Mouse (Mus musculus): ENCODE results near the gene 1300017J02Rik. TPM values are rescaled to one million over a fixed set of nuclear protein-coding genes. Genes with fewer than 3 reads are reported as not detected.

Gene 1300017J02Rik
- polyA plus RNA-seq, 1 experiment from 2014 or later: 1.6 TPM

- Histone ChIP-seq H3K4me1 (replicated peaks; ENCODE audit: insufficient read depth, low read length) (no peaks in the 10 kb centered on the region), H3K27me3 (ENCODE audit: insufficient read depth, low read length) (no peaks in the 10 kb centered on the region), H3K27ac (no peak overlapping the region), H3K9me3 (replicated peaks; ENCODE audit: low read length) (no peaks in the 10 kb centered on the region), H3K9ac (ENCODE audit: low read depth, low read length) (no peak overlapping the region), H3K4me3 (replicated peaks; ENCODE audit: low read depth, low read length) (no peak overlapping the region), H3K4me2 (ENCODE audit: low read length) (no peak overlapping the region), H3K36me3 (ENCODE audit: insufficient read depth, low read length) (no peaks in the 10 kb centered on the region)
- no peak for DNase-seq (ENCODE audit: low spot score)
- no peak for ATAC-seq (replicated peaks; ENCODE audit: low FRiP score, low read depth)
- 46% methylated on average over 4 of the region's 4 CpGs for WGBS
- TF ChIP-seq CTCF (IDR thresholded peaks at IDR 0.05; ENCODE audit: low read depth): no peak
Measured at GRCm38 (mm10) chr9:103286396-103286795, 18.5 kb downstream of the 1300017J02Rik start.

GRCm38 (mm10) chr9:103276876-103277275 lies 28.0 kb downstream of the 1300017J02Rik start:
- ATAC-seq (replicated peaks; ENCODE audit: low FRiP score, low read depth): no peak
- no peak overlapping the region for H3K4me3 ChIP-seq (replicated peaks; ENCODE audit: low read depth, low read length)
- no peaks in the 10 kb centered on the region for H3K27me3 ChIP-seq (ENCODE audit: insufficient read depth, low read length)
- H3K9me3 ChIP-seq (replicated peaks; ENCODE audit: low read length): no peaks in the 10 kb centered on the region
- no peak for DNase-seq (ENCODE audit: low spot score)
- no peaks in the 10 kb centered on the region for H3K36me3 ChIP-seq (ENCODE audit: insufficient read depth, low read length)
- H3K27ac ChIP-seq: no peak overlapping the region
- H3K9ac ChIP-seq (ENCODE audit: low read depth, low read length): no peak overlapping the region
- H3K4me2 ChIP-seq (ENCODE audit: low read length): no peak overlapping the region
- no peaks in the 10 kb centered on the region for H3K4me1 ChIP-seq (replicated peaks; ENCODE audit: insufficient read depth, low read length)
- TF ChIP-seq CTCF (IDR thresholded peaks at IDR 0.05; ENCODE audit: low read depth): no peak
- WGBS: 84% methylated on average over 6 of the region's 6 CpGs

DNA sequence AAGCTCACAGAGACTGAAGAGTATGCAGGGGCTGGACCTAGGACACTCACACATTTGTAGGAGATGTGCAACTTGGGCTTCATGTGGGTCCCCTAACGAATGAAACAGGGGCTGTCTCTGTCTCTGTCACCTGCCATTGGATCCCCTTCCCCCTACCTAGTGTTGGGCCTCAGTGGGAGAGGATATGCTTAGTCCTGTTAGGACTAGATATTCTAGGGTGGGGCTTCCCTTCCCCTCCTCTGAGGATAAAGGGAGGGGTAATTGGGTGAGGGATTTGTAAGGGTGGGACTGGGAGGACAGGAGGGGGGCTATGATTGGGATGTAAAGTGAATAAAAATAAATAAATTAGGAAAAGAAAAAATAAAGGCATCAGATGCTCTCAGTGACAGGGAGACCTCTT lies 29.2 kb downstream of the 1300017J02Rik start:
- H3K4me1 ChIP-seq (replicated peaks; ENCODE audit: insufficient read depth, low read length): no peaks in the 10 kb centered on the region
- no peaks in the 10 kb centered on the region for H3K27me3 ChIP-seq (ENCODE audit: insufficient read depth, low read length)
- no peak for ATAC-seq (replicated peaks; ENCODE audit: low FRiP score, low read depth)
- no peak overlapping the region for H3K9ac ChIP-seq (ENCODE audit: low read depth, low read length)
- no peak overlapping the region for H3K27ac ChIP-seq
- no peaks in the 10 kb centered on the region for H3K9me3 ChIP-seq (replicated peaks; ENCODE audit: low read length)
- no peak for TF ChIP-seq CTCF (IDR thresholded peaks at IDR 0.05; ENCODE audit: low read depth)
- 72% methylated on average over 1 of the region's 1 CpGs for WGBS
- H3K4me2 ChIP-seq (ENCODE audit: low read length): no peak overlapping the region
- no peaks in the 10 kb centered on the region for H3K36me3 ChIP-seq (ENCODE audit: insufficient read depth, low read length)
- H3K4me3 ChIP-seq (replicated peaks; ENCODE audit: low read depth, low read length): no peak overlapping the region
- DNase-seq (ENCODE audit: low spot score): no peak

- ATAC-seq (replicated peaks; ENCODE audit: low FRiP score, low read depth) (no peak), DNase-seq (ENCODE audit: low spot score) (no peak)
- H3K36me3 ChIP-seq (ENCODE audit: insufficient read depth, low read length): no peaks in the 10 kb centered on the region
- WGBS: 84% methylated on average over 8 of the region's 8 CpGs
- no peak overlapping the region for H3K27ac ChIP-seq
- no peaks in the 10 kb centered on the region for H3K4me1 ChIP-seq (replicated peaks; ENCODE audit: insufficient read depth, low read length)
- H3K9ac ChIP-seq (ENCODE audit: low read depth, low read length): no peak overlapping the region
- H3K9me3 ChIP-seq (replicated peaks; ENCODE audit: low read length): no peaks in the 10 kb centered on the region
- H3K27me3 ChIP-seq (ENCODE audit: insufficient read depth, low read length): no peaks in the 10 kb centered on the region
- H3K4me3 ChIP-seq (replicated peaks; ENCODE audit: low read depth, low read length): no peak overlapping the region
- TF ChIP-seq CTCF (IDR thresholded peaks at IDR 0.05; ENCODE audit: low read depth): no peak
- no peak overlapping the region for H3K4me2 ChIP-seq (ENCODE audit: low read length)
Measured at GRCm38 (mm10) chr9:103274819-103275218, 30.1 kb downstream of the 1300017J02Rik start.

DNA sequence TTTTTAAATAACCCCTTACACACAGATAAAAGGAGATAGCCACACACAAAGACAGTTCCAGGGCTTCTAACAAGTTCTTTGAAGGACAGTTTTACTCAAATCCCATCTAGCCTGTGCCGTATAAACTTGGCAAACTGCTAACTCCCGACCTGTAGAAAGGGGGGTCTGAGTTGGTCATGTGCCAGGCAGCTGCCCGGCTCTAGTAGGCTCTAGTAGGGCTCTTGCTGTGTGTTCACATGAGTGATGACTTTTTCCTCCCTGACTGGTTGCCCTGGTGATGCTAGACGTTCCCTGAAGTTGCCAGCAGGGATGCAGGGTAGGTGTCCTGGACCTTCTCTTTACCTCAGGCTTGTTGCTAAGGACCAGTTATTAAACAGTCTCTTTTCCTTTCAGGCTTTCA lies 33.8 kb downstream of the 1300017J02Rik start:
- TF ChIP-seq CTCF (IDR thresholded peaks at IDR 0.05; ENCODE audit: low read depth): no peak
- WGBS: 16% methylated on average over 4 of the region's 4 CpGs
- no peak overlapping the region for H3K27ac ChIP-seq
- no peak overlapping the region for H3K9ac ChIP-seq (ENCODE audit: low read depth, low read length)
- H3K9me3 ChIP-seq (replicated peaks; ENCODE audit: low read length): no peaks in the 10 kb centered on the region
- no peak for DNase-seq (ENCODE audit: low spot score)
- no peaks in the 10 kb centered on the region for H3K27me3 ChIP-seq (ENCODE audit: insufficient read depth, low read length)
- H3K36me3 ChIP-seq (ENCODE audit: insufficient read depth, low read length): no peaks in the 10 kb centered on the region
- H3K4me2 ChIP-seq (ENCODE audit: low read length): no peak overlapping the region
- ATAC-seq (replicated peaks; ENCODE audit: low FRiP score, low read depth): no peak
- no peak overlapping the region for H3K4me3 ChIP-seq (replicated peaks; ENCODE audit: low read depth, low read length)
- no peaks in the 10 kb centered on the region for H3K4me1 ChIP-seq (replicated peaks; ENCODE audit: insufficient read depth, low read length)

DNA sequence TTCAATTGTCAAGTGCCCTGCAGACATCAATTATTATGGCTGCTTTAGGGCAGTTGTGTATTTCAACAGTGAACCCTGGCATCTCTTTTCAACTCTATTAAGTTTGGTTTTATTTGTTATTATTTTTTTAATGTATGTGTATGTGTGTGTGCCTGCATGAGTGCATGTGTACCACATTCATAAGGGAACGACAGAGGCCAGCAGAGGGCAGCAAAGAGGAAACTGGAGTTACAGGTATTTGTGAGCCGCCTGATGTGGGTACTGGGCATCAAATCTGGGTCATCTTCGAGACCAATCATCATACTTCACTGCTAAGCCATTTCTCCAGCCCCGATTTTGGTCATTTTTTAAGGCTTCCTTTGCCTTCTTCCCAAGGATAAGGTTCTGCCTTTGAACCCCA lies 39.1 kb downstream of the 1300017J02Rik start:
- Histone ChIP-seq H3K4me2 (ENCODE audit: low read length) (no peak overlapping the region), H3K9ac (ENCODE audit: low read depth, low read length) (no peak overlapping the region), H3K27me3 (ENCODE audit: insufficient read depth, low read length) (no peaks in the 10 kb centered on the region), H3K9me3 (replicated peaks; ENCODE audit: low read length) (no peaks in the 10 kb centered on the region), H3K4me3 (replicated peaks; ENCODE audit: low read depth, low read length) (no peak overlapping the region), H3K4me1 (replicated peaks; ENCODE audit: insufficient read depth, low read length) (no peaks in the 10 kb centered on the region), H3K27ac (no peak overlapping the region), H3K36me3 (ENCODE audit: insufficient read depth, low read length) (no peaks in the 10 kb centered on the region)
- WGBS: 79% methylated on average over 4 of the region's 4 CpGs
- TF ChIP-seq CTCF (IDR thresholded peaks at IDR 0.05; ENCODE audit: low read depth): peak; percentile 24; the same call in 1 of the 2 replicates
- no peak for DNase-seq (ENCODE audit: low spot score)
- ATAC-seq (replicated peaks; ENCODE audit: low FRiP score, low read depth): no peak

DNA sequence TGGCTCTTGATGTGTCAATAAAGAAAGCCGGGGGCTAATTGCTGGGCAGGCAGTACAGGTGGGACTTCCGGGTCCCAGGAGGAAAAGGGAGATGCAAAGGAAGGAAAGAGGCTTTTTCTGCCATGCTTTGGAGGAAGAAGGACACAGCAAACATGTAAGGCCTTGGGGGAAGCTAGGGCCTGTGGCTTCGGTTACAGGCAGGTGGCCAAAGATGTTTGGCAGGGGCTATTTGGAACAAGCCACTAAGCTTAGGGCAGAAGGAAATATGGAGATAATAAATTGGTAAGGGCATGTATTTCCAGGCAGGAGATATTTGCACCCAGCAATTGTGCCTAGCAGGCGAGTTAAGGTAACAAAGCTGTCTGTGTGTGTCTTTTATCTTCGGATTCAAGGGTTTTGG lies 52.0 kb downstream of the 1300017J02Rik start:
- no peaks in the 10 kb centered on the region for H3K4me1 ChIP-seq (replicated peaks; ENCODE audit: insufficient read depth, low read length)
- DNase-seq (ENCODE audit: low spot score) (no peak), ATAC-seq (replicated peaks; ENCODE audit: low FRiP score, low read depth) (no peak)
- no peak overlapping the region for H3K27ac ChIP-seq
- 85% methylated on average over 5 of the region's 5 CpGs for WGBS
- H3K27me3 ChIP-seq (ENCODE audit: insufficient read depth, low read length): no peaks in the 10 kb centered on the region
- no peak overlapping the region for H3K4me3 ChIP-seq (replicated peaks; ENCODE audit: low read depth, low read length)
- no peak for TF ChIP-seq CTCF (IDR thresholded peaks at IDR 0.05; ENCODE audit: low read depth)
- H3K9me3 ChIP-seq (replicated peaks; ENCODE audit: low read length): no peaks in the 10 kb centered on the region
- no peak overlapping the region for H3K4me2 ChIP-seq (ENCODE audit: low read length)
- no peak overlapping the region for H3K9ac ChIP-seq (ENCODE audit: low read depth, low read length)
- H3K36me3 ChIP-seq (ENCODE audit: insufficient read depth, low read length): no peaks in the 10 kb centered on the region

Measured in kidney, postnatal 0 days (tissue).